ENCODE assay signal across 8 mouse cellular contexts in genomic region chr2:181288691-181289090, GRCm38 (mm10). TPM values are rescaled to one million over a fixed set of nuclear protein-coding genes. Genes with fewer than 3 reads are reported as not detected.
DNase-seq lines count a peak whose midpoint lies in the region; ATAC-seq and TF ChIP-seq lines count a peak whose summit lies in the region.

No protein-coding gene starts in this region.

- peak overlapping the region; percentile 63 for H3K4me2 ChIP-seq in heart, embryonic 11.5 days
- peak overlapping the region; percentile 73 for H3K4me2 ChIP-seq in hindbrain, postnatal 0 days (ENCODE audit: low read depth, low read length)
- peak overlapping the region; percentile 67 for H3K4me2 ChIP-seq in midbrain, embryonic 12.5 days (replicated peaks)

- H3K4me3 ChIP-seq in heart, embryonic 11.5 days (ENCODE audit: low read depth, low read length), result peak overlapping the region; percentile 70
- H3K4me3 ChIP-seq in hindbrain, postnatal 0 days (ENCODE audit: low read length), result peak overlapping the region; percentile 55
- H3K4me3 ChIP-seq in midbrain, embryonic 12.5 days, result peak overlapping the region; percentile 64

- TF ChIP-seq CTCF in hindbrain, postnatal 0 days (IDR thresholded peaks at IDR 0.05; ENCODE audit: low read depth), result no peak

- no peak for ATAC-seq in heart, embryonic 11.5 days (replicated peaks; ENCODE audit: insufficient number of reproducible peaks, low FRiP score, low TSS enrichment)
- no peak for ATAC-seq in hindbrain, postnatal 0 days
- ATAC-seq in midbrain, embryonic 12.5 days (ENCODE audit: low FRiP score, low read depth), result no peak

- intact Hi-C loops in heart, postnatal 14 days (cut with DNase I), result loop anchor here (5.0 kb wide), 1 partner anchor 46 kb away; the partner anchor contains the start of gene Helz2

- DNase-seq in heart, postnatal 14 days, result no peak
- DNase-seq in NIH3T3 (ENCODE audit: low read depth), result peak; percentile 13
- no peak for DNase-seq in hindbrain, postnatal 0 days (ENCODE audit: low spot score)
- no peak for DNase-seq in left cerebral cortex, adult 11 months (ENCODE audit: low spot score)
- no peak for DNase-seq in layer of hippocampus, adult 18-20 months (ENCODE audit: low spot score in 2 of 2)
- DNase-seq in frontal cortex, postnatal 14 days (ENCODE audit: low spot score in 2 of 2), result no peak

- WGBS in heart, embryonic 11.5 days (ENCODE audit: insufficient replicate concordance), result 75% methylated on average over 3 of the region's 3 CpGs
- 84% methylated on average over 3 of the region's 3 CpGs for WGBS in hindbrain, postnatal 0 days
- WGBS in midbrain, embryonic 12.5 days, result 80% methylated on average over 3 of the region's 3 CpGs

- H3K9ac ChIP-seq in heart, embryonic 11.5 days (ENCODE audit: low read depth, low read length), result peak overlapping the region; percentile 52; the same call in 1 of the 2 replicates
- H3K9ac ChIP-seq in hindbrain, postnatal 0 days (replicated peaks; ENCODE audit: low read length), result peak overlapping the region; percentile 64; the same call in 1 of the 2 replicates
- H3K9ac ChIP-seq in midbrain, embryonic 12.5 days (replicated peaks), result peak overlapping the region; percentile 58

- H3K27ac ChIP-seq in heart, embryonic 11.5 days (ENCODE audit: low read depth, low read length), result no peak overlapping the region
- no peak overlapping the region for H3K27ac ChIP-seq in hindbrain, postnatal 0 days
- H3K27ac ChIP-seq in midbrain, embryonic 12.5 days (replicated peaks), result no peak overlapping the region

- H3K27me3 ChIP-seq in heart, embryonic 11.5 days (ENCODE audit: control insufficient read depth, insufficient read depth, low read length), result no peaks in the 10 kb centered on the region
- H3K27me3 ChIP-seq in hindbrain, postnatal 0 days (ENCODE audit: insufficient read depth, low read length), result no peaks in the 10 kb centered on the region
- H3K27me3 ChIP-seq in midbrain, embryonic 12.5 days, result no peaks in the 10 kb centered on the region

- H3K36me3 ChIP-seq in heart, embryonic 11.5 days (ENCODE audit: control insufficient read depth, insufficient read depth, low read length), result 0 out of 2 replicates have a peak, but pooled peaks cover 2% of the 10 kb centered on the region
- no peaks in the 10 kb centered on the region for H3K36me3 ChIP-seq in hindbrain, postnatal 0 days (ENCODE audit: insufficient read depth, low read length)
- H3K36me3 ChIP-seq in midbrain, embryonic 12.5 days, result peaks cover 9% of the 10 kb centered on the region

- peaks cover 9% of the 10 kb centered on the region; the same call in 1 of the 2 replicates for H3K4me1 ChIP-seq in heart, embryonic 11.5 days (ENCODE audit: control insufficient read depth, insufficient read depth, low read length)
- no peaks in the 10 kb centered on the region; the same call in 1 of the 2 replicates for H3K4me1 ChIP-seq in hindbrain, postnatal 0 days (ENCODE audit: insufficient read depth, low read length)
- H3K4me1 ChIP-seq in midbrain, embryonic 12.5 days, result peaks cover 17% of the 10 kb centered on the region

- no peaks in the 10 kb centered on the region for H3K9me3 ChIP-seq in heart, embryonic 11.5 days (replicated peaks; ENCODE audit: control insufficient read depth, low read length)
- H3K9me3 ChIP-seq in hindbrain, postnatal 0 days (ENCODE audit: low read length), result no peaks in the 10 kb centered on the region
- no peaks in the 10 kb centered on the region for H3K9me3 ChIP-seq in midbrain, embryonic 12.5 days

RNA-seq across cellular contexts. Expression of gene Gmeb2, which starts 0.9 kb away (rescaled TPM):
- 9.1 TPM in 2 replicates for polyA plus RNA-seq in heart, embryonic 11.5 days (2014; fragmentation: Nextera tagmentation; extraction: Ambion mirVana)
- 10 to 100 TPM; 11.5 to 13.3 TPM for total RNA-seq in heart, postnatal 14 days (2021)
- total RNA-seq in hindbrain, postnatal 0 days (2014; rRNA removed), result 19.2 and 25.2 TPM in 2 replicates
- 8.6 and 8.9 TPM in 2 replicates for polyA plus RNA-seq in hindbrain, postnatal 0 days (2015; fragmentation: Nextera tagmentation; extraction: Ambion mirVana)
- 23.4 and 23.9 TPM in 2 replicates for polyA plus RNA-seq in midbrain, embryonic 12.5 days (2016; fragmentation: Nextera tagmentation; extraction: Ambion mirVana)
- 10 to 100 TPM; 17.9 to 18.1 TPM for total RNA-seq in layer of hippocampus, adult 18-20 months (2021)

RNA-seq across cellular contexts. Expression of gene Stmn3, which starts 25.6 kb away (rescaled TPM):
- polyA plus RNA-seq in heart, embryonic 11.5 days (2014; fragmentation: Nextera tagmentation; extraction: Ambion mirVana), result 0.52 and 0.83 TPM in 2 replicates
- total RNA-seq in heart, postnatal 14 days (2021), result under 1 TPM in 1 of 2 experiments, not detected in 1; 0.24 TPM
- total RNA-seq in hindbrain, postnatal 0 days (2014; rRNA removed), result 1,221 and 1,263 TPM in 2 replicates
- 1,758 and 1,824 TPM in 2 replicates for polyA plus RNA-seq in hindbrain, postnatal 0 days (2015; fragmentation: Nextera tagmentation; extraction: Ambion mirVana)
- polyA plus RNA-seq in midbrain, embryonic 12.5 days (2016; fragmentation: Nextera tagmentation; extraction: Ambion mirVana), result 443 and 455 TPM in 2 replicates
- 100 to 1,000 TPM; 560 to 580 TPM for total RNA-seq in layer of hippocampus, adult 18-20 months (2021)

RNA-seq across cellular contexts. Expression of gene Rtel1, which starts 30.8 kb away (rescaled TPM):
- polyA plus RNA-seq in heart, embryonic 11.5 days (2014; fragmentation: Nextera tagmentation; extraction: Ambion mirVana), result 33.3 and 34.8 TPM in 2 replicates
- total RNA-seq in heart, postnatal 14 days (2021), result 10 to 100 TPM; 15.8 to 18.5 TPM
- total RNA-seq in hindbrain, postnatal 0 days (2014; rRNA removed), result 52.2 and 97.2 TPM in 2 replicates
- polyA plus RNA-seq in hindbrain, postnatal 0 days (2015; fragmentation: Nextera tagmentation; extraction: Ambion mirVana), result 21.6 and 28.0 TPM in 2 replicates
- polyA plus RNA-seq in midbrain, embryonic 12.5 days (2016; fragmentation: Nextera tagmentation; extraction: Ambion mirVana), result 54.2 and 55.3 TPM in 2 replicates
- 10 to 100 TPM; 25.3 to 28.8 TPM for total RNA-seq in layer of hippocampus, adult 18-20 months (2021)

RNA-seq across cellular contexts. Expression of gene Helz2, which starts 46.9 kb away (rescaled TPM):
- 1.2 and 1.3 TPM in 2 replicates for polyA plus RNA-seq in heart, embryonic 11.5 days (2014; fragmentation: Nextera tagmentation; extraction: Ambion mirVana)
- 10 to 100 TPM; 12.8 to 12.9 TPM for total RNA-seq in heart, postnatal 14 days (2021)
- 2.8 and 5.7 TPM in 2 replicates for total RNA-seq in hindbrain, postnatal 0 days (2014; rRNA removed)
- polyA plus RNA-seq in hindbrain, postnatal 0 days (2015; fragmentation: Nextera tagmentation; extraction: Ambion mirVana), result 0.19 and 0.24 TPM in 2 replicates
- 0.48 and 0.55 TPM in 2 replicates for polyA plus RNA-seq in midbrain, embryonic 12.5 days (2016; fragmentation: Nextera tagmentation; extraction: Ambion mirVana)
- 1 to 10 TPM; 1.9 to 2.5 TPM for total RNA-seq in layer of hippocampus, adult 18-20 months (2021)

Comparison
In these comparisons a context has a peak if more than half of its experiments do, and no peak if none do; other contexts are left out.
1. RNA of gene Stmn3, which starts 25.6 kb away (total RNA-seq): 1,221 to 1,263 TPM in hindbrain, postnatal 0 days and 560 to 580 TPM in layer of hippocampus, adult 18-20 months; 0.24 TPM in heart, postnatal 14 days; every median in the first group is over 100 times any median in the second.
2. Peak in every context shown above with its lines, with median percentiles within 50 percentile points of each other: H3K4me2 ChIP-seq, H3K4me3 ChIP-seq and H3K9ac ChIP-seq.